Mouse (Mus musculus) hindbrain, embryonic 10.5 days (tissue): ENCODE results near the gene Ap3b2. TPM values are rescaled to one million over a fixed set of nuclear protein-coding genes. Genes with fewer than 3 reads are reported as not detected.

ENCODE experiments used
- DNase-seq: peaks from one replicate; pipeline ENCODE4 v3.0.0-alpha.2; 2017; ENCODE audit warnings: low spot score
- H3K27ac ChIP-seq: fragments of 300-500 bp; sonication (generic); 2 replicates; pipeline ENCODE4 v1.5.1; 2016; ENCODE audit warnings: mild to moderate bottlenecking, moderate library complexity
- H3K27me3 ChIP-seq: fragments of 300-500 bp; sonication (generic); 2 replicates; pipeline ENCODE4 v1.6.1; 2016; ENCODE audit warnings: mild to moderate bottlenecking; ENCODE audit not compliant: poor library complexity, insufficient read depth, severe bottlenecking
- H3K36me3 ChIP-seq: fragments of 300-500 bp; sonication (generic); 2 replicates; pipeline ENCODE4 v1.6.1; 2016; ENCODE audit warnings: mild to moderate bottlenecking, moderate library complexity
- H3K4me1 ChIP-seq: fragments of 300-500 bp; sonication (generic); replicated peaks from 2 replicates; pipeline ENCODE4 v1.6.1; 2016; ENCODE audit warnings: mild to moderate bottlenecking
- H3K4me3 ChIP-seq: fragments of 300-500 bp; sonication (generic); 2 replicates; pipeline ENCODE4 v1.5.1; 2016; ENCODE audit warnings: mild to moderate bottlenecking, moderate library complexity
- H3K9me3 ChIP-seq: fragments of 300-500 bp; sonication (generic); 2 replicates; pipeline ENCODE4 v1.6.1; 2016; ENCODE audit warnings: mild to moderate bottlenecking, moderate library complexity
- WGBS: fragments of 180-500 bp; shearing (Covaris S2); methylation state at CpG from one replicate; pipeline ENCODE4 v1.1.7; 2016; 5-methylcytosine and 5-hydroxymethylcytosine counted together
- polyA plus RNA-seq: library from polyadenylated mRNA; unstranded; fragments of >200 nt; fragmentation: Nextera tagmentation; extraction: Ambion mirVana; gene quantifications from 2 replicates; pipeline ENCODE4 v1.2.1, GENCODE M21; 2016

Gene Ap3b2
- polyA plus RNA-seq: 20.6 and 44.7 TPM in 2 replicates

DNA sequence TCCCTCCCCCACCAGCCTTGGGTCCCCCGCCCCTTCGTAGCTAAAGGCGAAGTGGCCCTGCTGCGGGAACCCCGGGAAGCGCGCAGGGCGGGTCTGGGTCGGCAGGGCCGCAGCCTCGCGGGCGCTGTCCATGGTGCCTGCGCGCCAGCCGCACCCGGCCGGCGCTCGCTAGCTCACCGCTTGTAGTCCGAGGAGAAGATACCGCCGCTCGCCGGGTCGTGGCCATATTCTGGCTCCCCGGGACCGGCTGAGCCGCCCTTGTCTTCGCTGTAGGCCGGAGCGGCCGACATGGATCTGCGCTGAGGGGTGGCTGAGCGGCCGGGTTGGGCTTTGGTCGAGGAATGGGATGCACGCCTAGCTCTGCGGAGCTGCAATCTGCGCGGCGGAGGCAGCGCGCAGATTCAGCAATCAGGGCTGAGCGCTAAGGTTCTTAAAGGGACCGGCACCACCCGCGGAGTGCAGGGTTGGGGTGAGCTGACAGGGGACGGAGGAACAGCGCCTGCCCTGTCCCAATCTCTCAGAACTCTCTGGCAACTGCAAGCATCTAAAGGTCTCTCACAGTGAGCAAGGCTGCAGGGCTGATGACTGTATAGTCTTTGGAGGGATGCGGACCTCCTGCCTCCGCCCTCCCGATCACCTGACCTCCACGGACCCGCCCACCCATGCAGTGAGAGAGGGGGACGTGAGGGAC, at the start of gene Ap3b2:
Ap3b2 (minus strand) TSS at position 595 of the 691 bp plus-strand sequence.
- H3K27me3 ChIP-seq: peaks cover 67% of the 10 kb centered on the region
- WGBS: under 1% methylated on average over 57 of the region's 57 CpGs
- no peaks in the 10 kb centered on the region for H3K9me3 ChIP-seq
- H3K27ac ChIP-seq: peak within 1 kb of the TSS; percentile 87
- peak within 1 kb of the TSS; percentile 73 for H3K4me3 ChIP-seq
- H3K36me3 ChIP-seq: no peaks in the 10 kb centered on the region
- peaks cover 53% of the 10 kb centered on the region for H3K4me1 ChIP-seq
- peak; percentile 82 for DNase-seq

GRCm38 (mm10) chr7:81542934-81543333, 49.2 kb upstream of the Ap3b2 start:
- no peak for DNase-seq
- Histone ChIP-seq H3K9me3 (no peaks in the 10 kb centered on the region), H3K4me3 (no peak overlapping the region), H3K4me1 (peaks cover 14% of the 10 kb centered on the region), H3K27ac (no peak overlapping the region), H3K27me3 (no peaks in the 10 kb centered on the region), H3K36me3 (no peaks in the 10 kb centered on the region)
- 86% methylated on average over 8 of the region's 8 CpGs for WGBS

GRCm38 (mm10) chr7:81541924-81542524, 48.3 kb upstream of the Ap3b2 start:
- H3K4me1 ChIP-seq: peaks cover 14% of the 10 kb centered on the region
- H3K27me3 ChIP-seq: no peaks in the 10 kb centered on the region
- H3K9me3 ChIP-seq: no peaks in the 10 kb centered on the region
- H3K36me3 ChIP-seq: no peaks in the 10 kb centered on the region
- DNase-seq: no peak
- H3K4me3 ChIP-seq: no peak overlapping the region
- H3K27ac ChIP-seq: no peak overlapping the region
- 83% methylated on average over 7 of the region's 7 CpGs for WGBS

GRCm38 (mm10) chr7:81540999-81541398, 47.3 kb upstream of the Ap3b2 start:
- WGBS: 76% methylated on average over 1 of the region's 1 CpGs
- H3K4me1 ChIP-seq: peaks cover 14% of the 10 kb centered on the region
- DNase-seq: no peak
- no peak overlapping the region for H3K4me3 ChIP-seq
- H3K27me3 ChIP-seq: no peaks in the 10 kb centered on the region
- H3K27ac ChIP-seq: no peak overlapping the region
- H3K36me3 ChIP-seq: no peaks in the 10 kb centered on the region
- H3K9me3 ChIP-seq: no peaks in the 10 kb centered on the region

GRCm38 (mm10) chr7:81539565-81539964, 45.8 kb upstream of the Ap3b2 start:
- no peak overlapping the region for H3K4me3 ChIP-seq
- H3K36me3 ChIP-seq: peaks cover 14% of the 10 kb centered on the region
- H3K9me3 ChIP-seq: no peaks in the 10 kb centered on the region
- H3K27me3 ChIP-seq: no peaks in the 10 kb centered on the region
- H3K27ac ChIP-seq: no peak overlapping the region
- H3K4me1 ChIP-seq: peaks cover 14% of the 10 kb centered on the region
- no peak for DNase-seq
- WGBS: 9% methylated on average over 2 of the region's 2 CpGs

DNA sequence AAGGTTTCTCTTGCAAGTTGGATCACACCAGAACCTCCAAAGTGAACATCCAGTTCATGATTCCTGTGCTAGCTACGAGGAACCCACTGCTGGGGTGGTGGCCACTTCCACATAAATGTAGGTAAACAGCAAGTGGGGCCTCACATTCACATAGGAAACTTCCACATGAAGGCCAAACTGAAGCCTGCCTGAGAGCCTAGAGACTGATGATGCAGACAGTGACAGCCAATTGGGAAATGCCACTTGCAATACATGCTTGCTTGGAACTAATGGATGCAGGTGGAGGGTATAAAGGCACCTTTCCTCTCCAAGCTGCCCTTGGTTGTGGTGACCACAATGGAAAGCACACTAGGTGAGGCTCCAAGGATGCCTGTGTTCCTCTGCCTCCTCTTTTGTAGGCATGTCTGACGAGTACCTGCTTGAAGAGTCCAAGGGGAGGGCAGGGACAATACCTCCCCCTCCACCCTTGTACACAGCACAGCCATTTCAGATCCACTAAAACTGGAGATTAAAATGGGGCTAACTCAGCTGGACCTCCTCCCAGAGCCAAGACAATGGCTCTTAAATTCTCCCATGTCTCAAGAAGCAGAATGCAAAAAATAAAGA, 44.4 kb upstream of the Ap3b2 start:
- Histone ChIP-seq H3K36me3 (peaks cover 28% of the 10 kb centered on the region), H3K4me1 (peaks cover 14% of the 10 kb centered on the region), H3K4me3 (no peak overlapping the region), H3K27me3 (no peaks in the 10 kb centered on the region), H3K27ac (no peak overlapping the region), H3K9me3 (peaks cover 6% of the 10 kb centered on the region; the same call in 1 of the 2 replicates)
- DNase-seq: no peak
- WGBS: 76% methylated on average over 2 of the region's 2 CpGs

DNA sequence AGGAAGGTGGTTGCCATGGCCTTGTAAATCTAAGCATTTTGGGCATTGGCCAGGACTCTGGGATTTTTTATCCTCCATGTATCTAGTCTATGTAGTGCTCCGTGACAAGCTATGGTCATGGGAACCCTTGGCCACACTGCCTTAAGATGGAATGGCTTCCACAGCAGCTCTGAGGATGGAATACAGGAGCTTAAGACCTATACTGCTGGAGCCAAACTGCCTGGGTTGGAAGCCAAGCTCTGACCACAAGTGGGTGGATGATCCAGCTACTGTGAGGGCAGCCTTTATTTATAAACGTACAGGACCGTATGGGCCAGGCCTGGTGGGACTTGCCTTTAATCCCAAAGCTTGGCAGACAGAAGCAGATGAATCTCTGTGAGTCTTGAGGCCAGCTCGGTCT, 42.8 kb upstream of the Ap3b2 start:
- Histone ChIP-seq H3K36me3 (peaks cover 45% of the 10 kb centered on the region), H3K9me3 (peaks cover 6% of the 10 kb centered on the region; the same call in 1 of the 2 replicates), H3K27ac (no peak overlapping the region), H3K27me3 (no peaks in the 10 kb centered on the region), H3K4me3 (no peak overlapping the region), H3K4me1 (peaks cover 14% of the 10 kb centered on the region)
- WGBS: 96% methylated on average over 4 of the region's 4 CpGs
- DNase-seq: no peak

DNA sequence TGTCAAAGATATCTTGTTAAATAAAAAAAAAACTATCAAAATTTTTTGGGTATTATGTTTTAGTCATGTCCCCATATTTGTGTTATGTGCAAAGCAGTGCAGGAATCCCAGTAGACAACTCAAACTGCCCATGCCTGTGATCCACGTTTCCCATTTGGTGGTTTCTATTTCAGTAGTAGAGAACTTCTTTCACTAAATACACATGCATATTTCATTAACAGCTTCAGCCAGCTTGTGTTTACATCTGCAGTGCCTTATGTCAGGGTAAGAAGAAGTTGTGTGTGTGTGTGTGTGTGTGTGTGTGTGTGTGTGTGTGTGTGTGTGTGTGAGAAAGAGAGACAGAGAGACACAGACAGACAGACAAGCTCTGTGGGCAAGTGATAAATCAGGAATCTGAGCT, 37.7 kb upstream of the Ap3b2 start:
- 95% methylated on average over 1 of the region's 1 CpGs for whole genome bisulfite sequencing
- H3K36me3 ChIP-seq: peaks cover 94% of the 10 kb centered on the region

DNA sequence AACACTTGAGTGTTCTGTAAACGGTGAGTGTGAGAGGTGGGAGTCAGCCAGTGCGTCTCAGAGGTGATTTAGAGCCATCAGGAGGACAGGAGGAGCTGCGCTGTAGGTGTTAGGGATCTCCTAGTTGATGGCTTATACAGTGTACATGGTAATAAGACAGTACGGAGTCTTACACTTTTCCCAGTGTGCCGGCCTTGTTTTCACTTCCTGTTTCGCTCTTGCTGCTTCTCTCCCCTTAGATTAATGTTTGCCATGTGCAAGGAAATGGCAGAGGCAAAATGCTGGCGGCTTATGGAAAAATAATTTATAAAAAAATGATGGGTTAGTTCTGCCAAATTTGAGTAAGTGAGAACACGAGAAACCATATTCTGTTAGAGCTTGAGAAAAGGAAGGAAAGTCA, 35.2 kb upstream of the Ap3b2 start:
- WGBS: 96% methylated on average over 8 of the region's 8 CpGs
- Histone ChIP-seq H3K4me1 (peaks cover 11% of the 10 kb centered on the region), H3K4me3 (no peak overlapping the region), H3K27me3 (no peaks in the 10 kb centered on the region), H3K36me3 (peaks cover 93% of the 10 kb centered on the region), H3K9me3 (peaks cover 2% of the 10 kb centered on the region; the same call in 1 of the 2 replicates), H3K27ac (no peak overlapping the region)
- DNase-seq: no peak

More for the DNA sequence above, 37.7 kb upstream of the Ap3b2 start:
- Histone ChIP-seq H3K9me3 (peaks cover 6% of the 10 kb centered on the region; the same call in 1 of the 2 replicates), H3K27me3 (no peaks in the 10 kb centered on the region), H3K27ac (no peak overlapping the region), H3K4me3 (no peak overlapping the region), H3K4me1 (no peaks in the 10 kb centered on the region)
- DNase-seq: no peak

DNA sequence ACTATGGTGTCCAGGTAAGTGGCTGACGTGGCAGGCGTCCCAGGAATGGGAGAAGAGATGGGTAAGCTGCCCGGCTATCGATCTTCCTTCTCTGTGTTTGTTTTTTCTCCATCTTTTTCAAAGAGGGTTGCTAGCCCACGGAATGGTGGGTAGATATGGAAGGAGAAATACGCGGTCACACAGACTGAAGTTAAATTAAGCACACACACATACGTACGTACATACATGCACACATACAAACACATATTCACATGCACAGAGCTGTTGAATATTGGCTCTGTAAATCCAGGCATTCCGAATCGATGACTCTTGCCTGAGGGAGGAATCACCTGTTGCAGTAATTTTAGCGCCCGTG, 29.9 kb upstream of the Ap3b2 start:
- Histone ChIP-seq H3K27me3 (no peaks in the 10 kb centered on the region), H3K27ac (peak overlapping the region; percentile 97), H3K4me3 (peak overlapping the region; percentile 75), H3K4me1 (peaks cover 18% of the 10 kb centered on the region), H3K36me3 (peaks cover 40% of the 10 kb centered on the region), H3K9me3 (no peaks in the 10 kb centered on the region)
- 18% methylated on average over 13 of the region's 13 CpGs for WGBS
- DNase-seq: no peak

GRCm38 (mm10) chr7:81523008-81523662, 29.4 kb upstream of the Ap3b2 start:
- peaks cover 35% of the 10 kb centered on the region for H3K36me3 ChIP-seq
- no peaks in the 10 kb centered on the region for H3K9me3 ChIP-seq
- peak overlapping the region; percentile 75 for H3K4me3 ChIP-seq
- H3K4me1 ChIP-seq: peaks cover 18% of the 10 kb centered on the region
- peak; percentile 96 for DNase-seq
- no peaks in the 10 kb centered on the region for H3K27me3 ChIP-seq
- peak overlapping the region; percentile 97 for H3K27ac ChIP-seq
- under 1% methylated on average over 31 of the region's 31 CpGs for WGBS

DNA sequence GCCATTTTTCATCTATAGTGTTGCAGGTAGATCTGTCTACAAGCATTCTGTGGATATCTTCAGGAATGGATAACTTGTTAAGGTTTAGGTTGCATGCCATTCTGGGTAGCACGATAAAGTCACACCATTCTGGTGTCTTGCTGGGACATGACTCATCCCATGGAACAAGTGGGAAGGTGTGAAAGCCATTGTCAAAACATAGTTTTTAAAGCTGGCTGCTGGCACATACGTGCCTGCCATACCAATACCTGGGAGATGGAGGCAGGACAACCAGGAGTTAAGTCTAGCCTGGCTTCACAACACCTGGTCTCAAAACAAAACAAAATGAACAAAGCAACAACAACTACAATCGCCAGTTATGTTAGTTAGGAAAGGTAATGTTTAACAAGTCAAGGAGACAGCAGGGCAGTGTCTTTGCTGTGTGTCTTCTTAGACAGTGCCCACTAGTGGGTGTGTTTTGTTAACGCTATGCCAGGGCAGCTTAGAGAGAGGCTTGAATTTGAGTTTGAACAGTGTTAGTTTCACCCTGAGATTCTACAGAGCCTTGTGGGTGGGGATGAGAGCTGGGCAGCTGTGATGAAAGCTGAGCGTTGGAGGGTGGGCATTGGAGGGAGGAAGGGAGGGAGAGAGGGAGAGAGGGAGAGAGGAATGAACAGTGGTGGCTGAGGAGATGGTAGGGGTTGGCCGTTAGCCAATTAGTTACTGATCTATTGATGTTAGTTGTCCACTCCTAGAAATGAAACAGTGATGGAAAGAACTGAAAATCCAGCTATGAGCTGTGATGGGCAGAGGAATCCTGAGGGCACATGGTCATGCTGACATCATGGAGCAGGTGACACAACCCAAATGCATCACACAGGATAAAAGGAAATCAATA, 22.7 kb upstream of the Ap3b2 start:
- H3K4me1 ChIP-seq: 0 out of 2 replicates have a peak, but pooled peaks cover 3% of the 10 kb centered on the region
- no peaks in the 10 kb centered on the region; the same call in 1 of the 2 replicates for H3K27me3 ChIP-seq
- H3K27ac ChIP-seq: no peak overlapping the region
- no peak overlapping the region for H3K4me3 ChIP-seq
- H3K9me3 ChIP-seq: no peaks in the 10 kb centered on the region
- no peaks in the 10 kb centered on the region for H3K36me3 ChIP-seq
- DNase-seq: no peak
- 78% methylated on average over 6 of the region's 6 CpGs for WGBS
